Mouse (Mus musculus) stomach, postnatal 0 days (tissue): ENCODE measurements at regions not wholly inside any gene's neighbourhood (a gene's known extent, or its start where the extent isn't known, plus 50 kb on each side); places are given as distances from the start of the nearest gene placed in this dataset.

Experiments used
- CTCF ChIP-seq: IDR thresholded peaks from 2 replicates; pipeline ENCODE4 v1.5.1; 2016; ENCODE audit warnings: antibody characterized with exemption, low read depth, mild to moderate bottlenecking, moderate library complexity
- EP300 ChIP-seq: optimal IDR thresholded peaks from 2 replicates; pipeline ENCODE3; 2016; ENCODE audit warnings: antibody characterized with exemption

DNA sequence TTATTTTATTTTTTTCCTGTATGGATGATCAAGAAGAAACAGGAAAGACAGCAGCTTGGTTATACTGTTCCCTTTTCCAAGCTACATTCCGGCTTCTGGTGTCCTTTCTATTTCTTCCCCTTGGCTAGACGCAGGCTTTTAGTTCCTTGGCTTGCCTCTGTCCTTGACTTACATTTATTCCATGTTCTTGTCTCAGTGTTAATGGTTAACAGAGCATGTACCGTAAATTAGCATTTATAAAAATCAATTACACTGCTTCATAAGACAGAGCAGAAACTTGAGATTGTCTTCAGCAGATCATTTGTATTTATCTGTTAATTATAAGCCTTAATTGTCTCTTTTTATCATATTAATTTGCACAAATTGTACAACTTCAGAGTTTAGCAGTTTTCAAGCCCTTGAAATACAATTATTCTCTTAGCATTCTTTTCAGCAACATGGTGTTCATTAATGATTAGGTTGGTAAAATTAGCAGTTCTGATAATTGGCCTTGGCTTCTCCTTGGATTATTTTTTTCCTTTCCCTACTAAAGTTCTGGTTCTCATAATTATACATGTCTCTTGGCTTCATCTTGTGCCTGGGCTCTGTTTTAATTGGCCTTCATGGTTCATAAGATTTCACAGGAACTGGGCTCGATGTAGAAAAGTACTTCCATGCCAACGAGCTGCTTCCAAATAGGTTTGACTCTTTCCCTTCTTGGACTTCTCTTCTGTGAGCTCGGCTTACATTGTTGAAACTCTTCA is 215.4 kb downstream of the Sptssa start:
- TF ChIP-seq EP300: no peak
- TF ChIP-seq CTCF: no peak
